Mouse (Mus musculus): ENCODE results near the gene Tinf2.

DNA sequence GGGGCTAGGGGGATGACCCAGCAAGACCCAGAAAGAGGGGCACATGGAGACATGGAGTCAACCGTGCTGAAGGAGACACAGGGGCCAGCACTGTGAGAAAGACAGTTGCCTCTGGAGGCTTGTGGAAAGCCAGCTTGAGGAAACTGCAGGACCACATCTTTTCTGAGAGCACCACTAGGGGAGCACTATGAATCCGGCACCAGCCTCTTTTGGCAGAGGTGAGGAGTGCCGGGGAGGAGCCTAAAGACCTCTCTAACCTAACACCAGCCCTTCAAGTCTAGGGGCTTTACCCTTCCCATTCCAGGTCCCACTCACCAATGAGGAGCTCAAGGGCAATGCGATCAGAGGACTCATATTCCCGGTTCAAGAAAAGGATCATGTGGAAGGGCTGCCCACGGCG, 30.2 kb upstream of the Tinf2 start:
- TF ChIP-seq CTCF (IDR thresholded peaks at IDR 0.05; ENCODE audit: insufficient read depth, low read depth, low read length) (no peak), POLR2A (IDR thresholded peaks at IDR 0.05; ENCODE audit: insufficient read depth, low read depth, low read length) (no peak)

All from olfactory bulb, adult 2 months (tissue).